Mouse (Mus musculus) CD8-positive naive resting alpha-beta T cell, adult 2 months (primary cell): ENCODE data around the gene Slc35d1.
"Not testable (repeated sequence)": the region's sequence is repeated elsewhere in the genome, so short reads cannot be mapped to it uniquely, and the experiment has no call there.

Experiments used
- DNase-seq, 2 experiments: peaks; one replicate each; pipeline ENCODE4 v3.0.0; 2022; ENCODE audit warnings: low read depth in 2 of 2, low spot score in 2 of 2

The Slc35d1 gene

DNA sequence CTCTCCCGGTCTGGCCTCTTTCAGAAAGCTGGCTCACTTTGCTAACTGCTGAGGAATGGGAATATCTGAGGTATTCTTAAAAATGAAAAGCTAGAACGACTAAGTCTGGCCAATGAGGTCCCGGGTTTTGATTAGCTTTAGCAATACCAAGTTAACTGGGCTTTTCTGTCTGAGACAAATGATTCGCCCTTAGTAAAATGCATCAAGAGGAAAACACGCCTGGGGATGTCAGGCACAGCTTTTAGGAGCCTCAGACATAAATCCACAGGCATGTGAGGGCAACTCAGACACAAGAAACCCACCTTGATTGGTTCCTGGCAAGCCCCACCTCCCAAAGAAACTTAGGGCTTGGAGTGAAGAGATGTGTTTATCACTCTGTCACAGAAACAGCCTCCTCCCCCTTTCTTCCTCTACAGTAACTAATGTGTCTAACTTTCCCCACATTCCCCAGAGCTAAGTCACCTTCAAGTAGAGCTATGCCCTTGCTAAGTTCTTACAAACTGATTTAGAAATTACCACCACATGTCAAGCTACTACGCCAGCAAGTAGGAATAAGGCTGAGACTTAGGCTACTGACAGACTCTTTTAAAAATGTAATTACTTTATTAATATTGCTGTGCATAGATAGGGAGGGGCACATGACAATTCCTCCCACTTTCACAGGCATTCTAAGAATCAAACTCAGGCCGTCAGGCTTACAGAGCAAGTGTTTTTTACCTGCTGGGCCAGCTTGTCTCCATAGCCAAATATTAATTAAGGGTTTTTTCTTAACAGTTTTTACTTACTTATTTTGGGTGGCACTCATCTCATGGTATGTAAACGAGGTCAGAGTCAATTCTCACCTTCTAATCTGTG, 26.0 kb downstream of the Slc35d1 start:
- DNase-seq = no peak

DNA sequence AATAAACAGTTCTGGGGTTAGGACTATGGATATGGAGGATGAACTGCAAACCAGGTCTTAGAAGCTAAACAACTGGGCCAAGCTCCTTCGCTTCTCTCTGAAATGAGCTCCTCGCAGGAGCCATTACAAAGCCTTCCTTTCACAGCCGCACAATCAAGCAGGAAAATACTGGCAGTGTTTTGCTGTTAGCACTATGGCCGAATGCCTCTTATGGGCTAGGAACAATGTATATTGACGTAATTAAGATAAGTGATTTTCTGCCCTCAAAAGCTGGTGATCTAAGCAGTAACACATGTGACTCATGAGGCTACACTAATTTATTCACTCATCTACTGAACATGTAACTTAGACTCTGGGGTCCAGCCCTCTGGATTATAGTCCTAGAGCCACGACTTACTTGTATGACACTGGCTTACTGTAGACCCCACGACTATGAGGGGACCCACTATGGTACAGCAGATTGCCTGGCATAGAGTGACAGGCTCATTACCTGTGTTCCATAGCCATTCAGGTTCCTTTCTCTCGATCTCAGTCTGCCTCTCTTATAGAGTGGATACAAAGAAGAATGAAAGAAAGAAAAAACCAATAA, 34.6 kb downstream of the Slc35d1 start:
- DNase-seq = no peak

DNA sequence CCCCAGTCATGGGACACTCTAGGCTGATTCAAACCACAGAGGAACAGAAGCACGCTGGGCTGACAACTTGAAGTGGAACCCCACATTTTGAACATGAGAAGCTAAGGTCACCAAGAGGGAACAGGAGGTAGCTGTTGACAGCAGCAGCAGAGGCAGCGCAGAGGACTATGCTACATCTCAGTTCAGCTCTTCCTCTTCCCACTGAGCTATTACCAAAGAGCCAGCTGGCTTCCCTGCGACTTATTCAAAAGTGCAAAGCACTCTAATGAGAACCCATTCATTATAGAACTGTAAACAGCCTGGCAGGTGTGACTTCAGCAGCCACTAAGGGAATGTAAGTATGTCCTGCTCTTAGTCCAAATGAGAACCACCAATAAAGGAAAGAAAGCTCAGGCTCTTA, 35.4 kb downstream of the Slc35d1 start:
- no peak for DNase-seq

DNA sequence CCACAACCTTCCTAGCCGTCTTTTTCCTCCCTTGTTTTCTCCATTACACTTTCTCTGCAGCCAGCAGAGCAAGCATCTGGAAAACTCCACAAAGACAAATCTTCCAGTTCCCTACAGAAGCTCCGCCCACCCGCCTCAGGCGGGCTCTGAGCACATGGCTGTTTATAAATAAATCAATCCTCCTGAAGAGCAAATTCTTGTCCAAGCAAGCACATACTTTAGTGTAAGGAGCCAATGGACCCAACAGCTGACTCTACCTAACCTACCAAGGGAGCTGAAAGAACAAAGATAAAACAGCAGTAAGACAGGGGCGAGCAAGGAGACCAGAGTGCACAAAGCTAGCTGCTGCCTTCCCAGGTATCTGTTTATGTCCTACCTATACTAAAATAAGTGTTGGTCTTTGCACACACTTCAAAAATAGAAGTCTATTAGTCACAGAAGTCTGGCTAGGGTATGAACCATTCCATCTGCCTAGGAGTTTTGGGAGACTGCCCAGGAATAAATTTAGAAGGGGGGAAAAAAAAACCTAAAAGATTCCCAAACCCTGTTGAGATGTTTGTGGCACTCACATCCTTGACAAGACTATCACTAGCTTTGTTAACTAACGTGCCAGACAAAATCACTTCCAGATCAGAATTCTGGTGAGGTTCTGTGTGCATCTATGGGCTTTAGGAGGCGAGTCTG, 36.2 kb downstream of the Slc35d1 start:
- no peak for DNase-seq

DNA sequence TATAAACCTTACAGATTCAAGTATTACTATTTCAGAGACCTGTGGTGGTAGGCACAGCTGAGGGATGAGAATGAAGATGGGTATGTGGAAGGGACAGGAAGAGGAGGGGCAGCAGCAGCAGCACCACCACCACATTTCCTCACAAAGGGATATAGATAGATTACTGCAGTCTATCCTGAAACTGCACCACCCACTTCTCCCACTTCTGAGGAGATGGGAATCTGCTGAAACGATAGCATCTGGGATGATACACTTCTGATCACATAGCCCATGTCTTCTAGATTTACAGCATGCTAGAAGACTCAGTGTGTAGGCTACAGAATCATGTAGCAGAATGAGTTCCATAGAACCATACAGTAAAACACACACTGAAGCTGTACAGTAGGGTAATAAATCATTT, 37.3 kb downstream of the Slc35d1 start:
- no peak for DNase-seq

DNA sequence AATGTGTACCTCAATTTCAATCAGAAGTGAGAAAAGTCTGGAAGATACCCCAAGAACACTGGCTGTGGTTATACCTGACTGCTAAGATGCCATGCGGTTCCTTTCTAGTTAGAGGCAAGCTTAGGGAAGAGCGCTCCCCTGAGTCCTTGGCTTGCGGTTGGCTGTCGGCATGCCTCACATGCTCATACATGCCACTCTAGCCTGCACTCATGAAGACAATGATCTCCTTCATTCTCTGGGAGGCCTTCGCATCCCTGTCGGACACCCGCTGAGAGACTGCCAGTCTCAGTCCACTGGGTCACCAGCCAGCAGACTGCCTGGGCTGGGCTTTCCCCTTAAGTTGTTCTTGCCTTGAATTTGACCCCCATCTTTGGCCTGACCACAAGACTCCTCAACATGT, 41.0 kb downstream of the Slc35d1 start:
- no peak for DNase-seq

DNA sequence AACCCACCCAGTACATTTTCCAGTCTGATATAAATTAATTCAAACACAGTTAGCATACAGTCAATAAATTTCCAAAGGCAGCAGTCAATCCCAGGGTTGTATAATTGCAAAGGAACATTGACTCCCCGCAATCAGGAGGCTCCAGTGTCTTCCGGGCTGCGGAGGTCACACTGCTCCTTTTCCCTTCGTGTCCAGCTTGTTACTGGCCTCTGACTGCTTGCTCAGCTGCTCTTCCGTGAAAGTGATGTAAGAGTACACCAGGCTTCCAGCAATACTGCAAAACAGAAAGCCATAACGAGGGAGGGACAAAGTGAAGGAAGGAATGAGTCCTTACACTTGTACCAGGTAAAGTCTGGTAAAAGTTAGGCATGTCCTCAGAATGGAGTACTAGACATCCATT, 41.5 kb downstream of the Slc35d1 start:
- no peak for DNase-seq

DNA sequence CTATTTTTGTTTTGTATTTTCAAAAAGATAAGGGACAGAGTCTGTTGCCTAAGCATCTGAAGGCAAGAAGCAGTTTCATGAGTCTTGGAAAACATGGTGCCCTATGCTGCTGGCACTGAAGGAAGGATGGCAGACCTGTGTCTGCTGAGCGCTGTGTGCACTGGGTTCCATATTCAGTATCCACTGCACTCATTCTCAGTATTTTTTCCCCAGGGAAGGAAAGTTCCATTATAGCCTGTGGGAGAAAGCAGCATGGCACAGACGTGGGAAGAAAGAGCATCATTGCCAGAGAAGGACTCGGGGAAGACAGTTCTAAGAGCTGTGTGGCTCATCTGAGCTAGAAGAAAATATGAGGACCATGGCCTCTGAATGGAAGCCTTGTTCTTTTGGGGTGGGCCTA, 43.7 kb downstream of the Slc35d1 start:
- DNase-seq = no peak

DNA sequence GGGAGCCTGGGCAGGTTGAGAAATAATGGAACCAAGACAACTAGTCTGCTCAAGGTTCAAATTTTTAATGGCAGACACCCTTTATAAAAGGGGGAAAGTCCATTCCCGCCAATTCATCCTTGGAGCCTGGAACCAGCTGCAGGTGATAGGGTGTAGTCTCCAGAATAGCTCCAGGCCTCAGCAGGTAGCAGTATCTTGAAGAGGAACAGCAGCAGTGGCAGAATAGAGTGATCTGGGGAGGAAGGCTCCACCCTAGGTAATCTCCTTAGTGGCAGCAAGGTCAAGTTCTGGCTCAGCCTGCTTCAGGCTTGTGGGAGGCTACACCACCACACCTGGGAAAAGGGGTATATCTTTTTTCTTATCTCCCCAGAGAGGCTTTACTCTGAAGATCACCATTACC, 48.8 kb downstream of the Slc35d1 start:
- DNase-seq = not testable (repeated sequence)

DNA sequence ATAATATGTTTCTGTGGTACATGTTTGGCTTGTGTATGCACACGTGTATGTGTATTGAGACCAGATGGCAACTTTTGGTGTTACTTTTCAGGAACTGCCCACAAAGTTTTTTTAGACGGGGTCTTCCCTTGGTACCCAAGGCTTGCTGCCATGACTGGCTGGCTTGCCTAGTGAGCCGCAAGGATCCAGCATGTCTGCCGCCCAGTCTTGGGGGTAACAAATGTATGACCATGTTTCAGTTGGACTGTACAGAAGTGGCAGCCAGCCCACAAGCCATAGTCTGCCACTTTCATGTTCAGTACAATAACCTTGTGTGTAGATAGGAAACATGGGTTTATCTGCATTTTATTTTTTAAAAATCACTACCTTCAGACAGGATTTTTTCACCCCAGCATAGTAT, 56.2 kb downstream of the Slc35d1 start:
- DNase-seq = no peak

DNA sequence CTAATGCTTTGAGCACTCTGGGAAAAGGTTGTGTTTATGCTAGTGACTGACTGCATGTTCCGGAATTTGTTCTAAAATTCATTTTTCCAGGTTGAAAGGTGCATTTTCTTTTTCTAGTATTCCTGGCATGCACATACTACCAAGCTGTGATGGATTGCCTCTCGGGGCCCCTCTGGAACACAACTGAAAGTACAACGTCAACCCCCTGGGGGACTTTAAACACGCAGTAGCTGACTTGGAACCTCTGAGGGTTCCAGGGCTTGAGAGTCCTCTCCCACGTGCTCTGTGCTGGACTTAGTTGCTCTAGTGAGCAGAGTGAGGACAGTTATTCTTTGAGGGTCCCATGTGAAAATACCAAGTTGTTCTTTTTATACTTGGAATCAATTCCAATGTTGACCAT, 63.0 kb downstream of the Slc35d1 start:
- no peak for DNase-seq

DNA sequence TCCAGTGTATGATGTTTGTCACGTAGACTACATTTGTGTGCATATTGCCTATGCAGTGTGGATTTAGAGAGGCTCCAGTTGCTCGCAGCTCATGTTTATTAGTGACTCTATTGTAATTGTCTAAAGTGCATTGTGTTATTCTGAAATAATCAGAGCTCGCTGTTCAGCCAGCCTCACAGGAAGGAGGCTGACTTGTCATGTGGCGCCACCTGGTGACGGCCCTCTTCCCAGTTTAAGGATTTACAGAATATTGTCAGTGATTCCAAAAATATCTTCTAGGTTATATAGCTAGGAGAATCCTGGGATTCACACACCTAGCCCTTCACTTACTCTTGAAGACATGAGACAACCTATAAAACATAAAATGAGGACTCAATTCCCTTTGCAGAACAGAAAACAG, 68.6 kb downstream of the Slc35d1 start:
- DNase-seq = peak; percentile 67 to 73

DNA sequence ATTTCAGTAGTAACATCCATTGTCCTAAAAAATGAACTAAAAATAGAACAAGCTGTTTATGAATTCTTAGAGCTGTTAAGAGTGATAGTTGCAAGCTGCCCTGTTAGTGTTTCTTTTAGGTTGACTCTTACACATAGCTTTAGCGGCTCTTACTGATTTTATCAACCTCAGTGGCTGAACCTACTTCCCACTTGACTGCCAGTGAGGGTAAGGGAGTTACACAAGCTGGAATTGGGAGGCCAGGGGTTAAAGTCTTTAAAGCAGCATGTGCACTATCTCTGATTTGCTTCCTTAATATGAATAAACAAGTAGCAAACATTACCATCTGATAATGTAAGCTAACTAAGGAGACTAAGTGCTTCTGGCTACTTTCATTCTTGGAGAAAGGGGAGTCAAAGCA, 78.0 kb downstream of the Slc35d1 start:
- no peak for DNase-seq

DNA sequence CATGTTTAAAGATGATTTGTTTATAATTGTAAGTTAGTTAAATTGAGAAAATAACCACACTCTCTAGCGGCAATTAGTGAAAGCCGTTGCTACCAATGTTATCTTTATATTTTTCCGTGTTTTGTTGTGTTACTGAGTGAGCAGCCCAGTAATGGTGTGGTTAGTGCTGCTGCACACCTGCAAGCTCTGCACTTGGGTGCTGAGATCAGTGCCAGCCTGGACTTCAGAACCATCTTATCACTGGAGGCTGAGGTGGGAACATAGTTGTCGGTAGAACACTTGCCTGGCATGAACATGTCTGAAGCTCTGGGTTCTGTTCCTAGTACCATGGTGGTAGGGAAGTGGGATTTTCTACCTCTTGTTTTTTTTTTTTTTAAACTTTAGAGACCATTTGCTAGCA, 88.4 kb downstream of the Slc35d1 start:
- no peak for DNase-seq

DNA sequence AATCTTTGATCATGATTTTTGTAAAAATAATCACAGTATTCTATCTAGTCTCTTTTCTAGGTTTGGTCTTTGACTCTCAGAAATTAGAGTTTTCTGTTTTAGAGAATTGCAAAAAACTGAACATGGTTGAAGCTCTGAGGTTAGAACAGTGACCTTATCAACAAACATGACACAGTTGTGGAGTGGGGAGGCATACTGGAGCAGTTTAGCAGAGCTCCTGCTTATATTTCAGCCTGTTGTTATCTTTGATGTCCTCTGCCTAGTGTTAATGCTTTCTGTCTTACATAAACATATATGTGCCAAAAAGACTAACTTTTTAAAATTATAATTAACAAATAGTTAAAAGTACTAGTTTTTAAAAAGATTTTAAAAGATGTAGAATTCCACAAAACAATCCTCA, 91.4 kb downstream of the Slc35d1 start:
- no peak for DNase-seq

DNA sequence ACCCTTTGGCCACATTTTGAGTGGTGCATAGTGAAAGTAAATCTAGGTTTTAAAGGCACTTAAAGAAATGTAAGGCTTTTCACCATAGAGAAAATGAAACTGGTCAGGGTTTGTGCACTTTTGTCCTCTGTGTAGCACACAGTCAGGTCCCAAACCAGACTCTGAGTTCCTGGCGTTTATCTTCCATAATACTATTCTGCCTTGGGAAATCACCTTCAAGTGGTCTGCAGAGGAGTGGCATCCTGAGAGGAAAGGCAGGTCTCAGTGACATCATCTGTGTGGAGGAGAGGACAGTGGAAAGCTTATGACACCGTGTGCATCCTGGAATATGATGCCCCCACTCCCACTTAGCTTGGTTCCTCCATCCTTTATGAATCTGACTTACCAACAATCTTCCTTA, 91.9 kb downstream of the Slc35d1 start:
- DNase-seq = no peak

DNA sequence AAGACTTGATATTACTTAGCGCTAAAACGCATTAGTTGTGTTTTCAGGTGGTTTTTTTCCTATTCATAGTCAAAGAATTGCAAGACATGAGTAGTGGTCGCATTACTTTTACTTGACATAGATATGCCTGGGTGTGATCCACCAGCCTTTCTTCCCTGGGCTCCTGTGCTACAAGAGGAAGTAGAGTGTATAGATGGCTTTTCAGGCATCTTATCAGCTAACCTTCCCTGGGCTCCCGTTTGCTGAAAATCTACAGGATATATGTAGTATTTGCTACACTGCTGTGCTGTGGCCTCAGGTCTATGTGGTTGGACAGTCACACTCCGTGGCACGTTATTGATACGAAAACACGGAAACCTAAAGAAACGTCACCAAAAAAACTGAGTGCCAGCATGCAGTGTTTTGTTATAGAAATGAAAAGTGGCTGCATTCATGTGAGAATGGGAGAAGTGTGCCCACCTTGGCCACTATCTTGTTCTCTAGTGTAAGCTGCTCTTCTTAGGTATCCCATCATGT, 94.0 kb downstream of the Slc35d1 start:
- DNase-seq = no peak
